Mouse (Mus musculus): Measurements from ENCODE around the gene Hdac4. TPM values are rescaled to one million over a fixed set of nuclear protein-coding genes. Genes with fewer than 3 reads are reported as not detected.

The Hdac4 gene
- polyA plus RNA-seq, 1 experiment = 15.7 TPM

- no peak for DNase-seq (ENCODE audit: low read depth)
Measured at GRCm38 (mm10) chr1:91968710-91969379, 226.7 kb downstream of the Hdac4 start.

GRCm38 (mm10) chr1:91967041-91967440, 228.5 kb downstream of the Hdac4 start:
- no peak for DNase-seq (ENCODE audit: low read depth)

GRCm38 (mm10) chr1:91964486-91965335, 230.8 kb downstream of the Hdac4 start:
- DNase-seq (ENCODE audit: low read depth) = peak; percentile 63

- no peak for DNase-seq (ENCODE audit: low read depth)
Measured at GRCm38 (mm10) chr1:91962256-91962655, 233.2 kb downstream of the Hdac4 start.

GRCm38 (mm10) chr1:91961231-91961630, 234.3 kb downstream of the Hdac4 start:
- DNase-seq (ENCODE audit: low read depth) = no peak

- no peak for DNase-seq (ENCODE audit: low read depth)
Measured at GRCm38 (mm10) chr1:91959891-91960290, 235.6 kb downstream of the Hdac4 start.

- DNase-seq (ENCODE audit: low read depth) = no peak
Measured at GRCm38 (mm10) chr1:91959044-91959443, 236.5 kb downstream of the Hdac4 start.

GRCm38 (mm10) chr1:91956229-91956628, 239.3 kb downstream of the Hdac4 start:
- no peak for DNase-seq (ENCODE audit: low read depth)

- DNase-seq (ENCODE audit: low read depth) = no peak
Measured at GRCm38 (mm10) chr1:91954954-91955353, 240.5 kb downstream of the Hdac4 start.

GRCm38 (mm10) chr1:91952912-91953311, 242.6 kb downstream of the Hdac4 start:
- DNase-seq (ENCODE audit: low read depth) = no peak

GRCm38 (mm10) chr1:91947441-91947840, 248.1 kb downstream of the Hdac4 start:
- no peak for DNase-seq (ENCODE audit: low read depth)

- DNase-seq (ENCODE audit: low read depth) = peak; percentile 59
Measured at GRCm38 (mm10) chr1:91942583-91942982, 252.9 kb downstream of the Hdac4 start.

- DNase-seq (ENCODE audit: low read depth) = no peak
Measured at GRCm38 (mm10) chr1:91942031-91942430, 253.5 kb downstream of the Hdac4 start.

- DNase-seq (ENCODE audit: low read depth) = no peak
Measured at GRCm38 (mm10) chr1:91941094-91941493, 254.4 kb downstream of the Hdac4 start.

- DNase-seq (ENCODE audit: low read depth) = no peak
Measured at GRCm38 (mm10) chr1:91935171-91935570, 260.3 kb downstream of the Hdac4 start.

- DNase-seq (ENCODE audit: low read depth) = no peak
Measured at GRCm38 (mm10) chr1:91933681-91934080, 261.8 kb downstream of the Hdac4 start.

- DNase-seq (ENCODE audit: low read depth) = no peak
Measured at GRCm38 (mm10) chr1:91932221-91932620, 263.3 kb downstream of the Hdac4 start.

- DNase-seq (ENCODE audit: low read depth) = no peak
Measured at GRCm38 (mm10) chr1:91931786-91932185, 263.7 kb downstream of the Hdac4 start.

- no peak for DNase-seq (ENCODE audit: low read depth)
Measured at GRCm38 (mm10) chr1:91931196-91931595, 264.3 kb downstream of the Hdac4 start.

- DNase-seq (ENCODE audit: low read depth) = no peak
Measured at GRCm38 (mm10) chr1:91929051-91929450, 266.4 kb downstream of the Hdac4 start.

GRCm38 (mm10) chr1:91927536-91928315, 267.8 kb downstream of the Hdac4 start:
- no peak for DNase-seq (ENCODE audit: low read depth)

- no peak for DNase-seq (ENCODE audit: low read depth)
Measured at GRCm38 (mm10) chr1:91923567-91923966, 271.9 kb downstream of the Hdac4 start.
